Mouse (Mus musculus): ENCODE data around the gene Nkiras1. TPM values are rescaled to one million over a fixed set of nuclear protein-coding genes. Genes with fewer than 3 reads are reported as not detected.
A peak's percentile ranks its signal among the peaks of the same experiment; 100 is the strongest.
"Not testable (repeated sequence)": the region's sequence is repeated elsewhere in the genome, so short reads cannot be mapped to it uniquely, and the experiment has no call there.

Nkiras1 gene
- total RNA-seq, 2 experiments from 2014 or later, result 34.6 to 36.3 TPM

DNA sequence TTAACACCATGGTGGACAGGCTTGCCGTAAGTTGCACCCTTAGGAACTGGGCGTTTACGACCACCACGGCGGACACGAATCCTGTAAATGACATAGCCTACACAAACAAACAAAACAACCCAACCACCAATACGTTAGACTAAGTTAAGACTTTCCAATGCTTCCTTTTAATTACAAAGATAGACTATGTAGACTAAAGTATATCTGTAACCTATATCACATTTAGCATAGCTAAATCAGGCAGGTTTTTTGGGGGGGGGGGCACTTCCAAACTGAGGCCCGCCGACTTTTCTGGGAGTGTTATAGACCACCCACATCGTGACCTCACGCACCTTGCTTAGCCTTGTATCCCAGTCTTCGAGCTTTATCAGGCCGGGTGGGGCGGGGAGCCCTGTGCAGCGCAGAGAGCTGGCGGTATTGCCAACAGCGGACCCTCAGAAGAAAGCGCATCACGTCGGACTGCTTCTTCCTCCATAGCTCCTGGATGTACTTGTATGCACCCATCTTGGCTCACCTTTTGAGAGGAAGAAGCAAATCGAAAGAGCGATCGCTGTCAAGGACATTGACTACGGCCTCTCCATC is 898 bp upstream of the Nkiras1 start:
- intact Hi-C loops (cut with DNase I), result loop anchor here (2.0 to 10.0 kb wide), 3 partner anchors 31 to 615 kb away; partner anchors contain the start of gene Nr1d2
- DNase-seq, result not testable (repeated sequence)

DNA sequence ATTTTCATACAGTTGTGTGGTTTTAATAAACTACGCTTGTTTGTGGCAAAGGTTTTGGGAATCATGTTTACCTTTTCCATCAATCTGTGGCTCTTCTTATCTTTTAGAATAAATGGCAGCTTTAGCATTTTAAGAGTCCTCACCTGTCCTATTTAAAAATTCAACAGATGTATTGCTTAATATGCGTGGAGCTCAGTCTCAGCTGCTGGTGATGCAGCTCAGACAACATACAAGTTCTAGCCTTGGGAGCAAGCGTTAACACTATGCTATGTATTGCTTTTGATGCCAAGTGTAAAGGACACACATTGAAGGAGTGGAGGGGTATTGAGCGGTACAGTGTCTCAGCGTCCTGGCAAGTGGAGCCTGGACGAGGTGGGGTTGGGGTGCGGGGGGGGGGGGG is 730 bp downstream of the Nkiras1 start:
- intact Hi-C loops (cut with DNase I), result loop anchor here (2.0 to 10.0 kb wide), 3 partner anchors 33 to 617 kb away; partner anchors contain the start of gene Nr1d2

DNA sequence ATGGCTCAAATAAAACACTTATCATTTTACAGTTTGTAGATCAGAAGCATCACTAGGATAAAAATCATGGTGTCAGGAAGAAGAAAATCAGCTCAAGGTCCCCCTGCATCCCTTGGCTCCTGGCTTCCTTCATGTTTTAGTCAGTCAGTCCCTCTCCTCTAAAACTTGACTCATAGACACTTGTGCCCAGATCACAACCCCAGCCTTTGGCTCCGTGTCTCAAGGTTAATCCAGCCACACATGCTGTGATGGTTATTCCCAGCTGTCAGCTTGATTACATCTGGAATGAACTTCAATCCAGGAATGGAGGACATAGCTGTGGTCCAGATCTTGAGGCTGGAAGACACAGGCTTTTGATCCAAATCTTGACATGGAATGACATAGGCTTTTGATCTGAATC is 3.6 kb downstream of the Nkiras1 start:
- DNase-seq, result no peak
- intact Hi-C loops (cut with DNase I), result loop anchor here (5.0 to 10.0 kb wide), 2 partner anchors 63 to 620 kb away; no protein-coding TSS in a partner anchor

More for the DNA sequence above, 730 bp downstream of the Nkiras1 start:
- no peak for DNase-seq

GRCm38 (mm10) chr14:18280375-18280774 is 9.4 kb downstream of the Nkiras1 start:
- intact Hi-C loops (cut with DNase I), result loop anchor here (5.0 kb wide), 2 partner anchors 68 to 113 kb away; no protein-coding TSS in a partner anchor
- no peak for DNase-seq

- intact Hi-C loops (cut with DNase I), result loop anchor here (5.0 kb wide), 2 partner anchors 72 to 117 kb away; no protein-coding TSS in a partner anchor
Observed at GRCm38 (mm10) chr14:18284581-18284980, 13.6 kb downstream of the Nkiras1 start.

DNA sequence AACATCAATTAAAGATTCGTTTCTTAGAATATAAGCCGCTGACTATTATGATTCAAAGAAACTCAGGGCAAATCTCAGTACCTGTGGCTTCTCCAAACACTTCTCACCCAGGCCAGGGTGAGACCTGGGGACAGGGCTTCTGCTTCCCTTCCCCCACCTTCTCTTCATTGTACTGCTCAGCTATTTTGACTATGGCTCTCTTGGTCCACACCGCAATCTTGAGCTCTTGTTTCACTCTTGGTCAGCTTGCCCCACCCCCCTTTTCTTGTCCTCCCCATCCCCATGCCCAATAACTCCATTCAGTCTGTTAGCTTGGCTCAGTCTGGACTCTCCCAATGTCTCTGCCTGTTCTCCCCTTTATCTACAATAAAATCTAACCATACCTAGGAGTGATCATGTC is 14.5 kb downstream of the Nkiras1 start:
- intact Hi-C loops (cut with DNase I), result no loop called here
- DNase-seq, result no peak

More at GRCm38 (mm10) chr14:18284581-18284980, 13.6 kb downstream of the Nkiras1 start:
- DNase-seq, result peak in 1 of 2 experiments; percentile 33

GRCm38 (mm10) chr14:18286441-18286840 is 15.5 kb downstream of the Nkiras1 start:
- intact Hi-C loops (cut with DNase I), result no loop called here

DNA sequence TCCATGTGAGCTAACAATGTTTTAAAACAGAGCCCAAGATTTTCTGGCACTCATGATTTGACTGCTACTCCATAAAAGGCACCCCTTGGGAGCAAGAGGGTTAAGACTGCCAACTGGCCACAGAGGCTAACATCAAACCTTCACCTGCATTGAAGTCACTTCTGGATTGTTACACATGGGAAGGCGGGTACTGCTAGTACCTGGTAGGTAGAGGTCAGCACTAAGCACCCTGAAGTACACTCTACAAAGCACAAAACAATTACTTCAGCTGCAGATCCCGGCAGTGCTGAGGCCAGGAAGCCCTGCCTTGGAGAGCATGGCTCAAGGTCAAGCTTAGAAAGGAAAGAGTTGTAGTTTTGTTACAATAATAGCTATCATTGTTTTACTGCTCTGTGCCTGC is 16.5 kb downstream of the Nkiras1 start:
- intact Hi-C loops (cut with DNase I), result no loop called here
- no peak for DNase-seq

More at GRCm38 (mm10) chr14:18286441-18286840, 15.5 kb downstream of the Nkiras1 start:
- DNase-seq, result no peak

DNA sequence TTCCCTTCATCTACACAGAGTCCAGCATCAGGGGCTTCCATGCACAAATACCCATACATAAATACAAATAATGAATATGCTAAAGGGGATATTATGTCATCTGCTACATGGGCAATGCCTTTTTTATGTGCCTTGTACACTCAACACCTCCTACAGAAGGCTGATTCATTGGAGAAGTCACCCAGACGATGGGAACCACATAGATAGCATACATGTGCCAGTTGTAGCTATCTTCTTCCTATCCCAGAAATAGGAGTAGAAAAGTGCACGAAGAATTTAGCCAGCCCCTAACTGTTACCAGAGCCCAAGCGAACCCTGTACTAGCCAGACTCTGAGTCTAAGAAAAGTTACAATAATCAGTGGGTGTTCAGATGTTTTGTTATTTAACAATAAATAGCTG is 21.2 kb downstream of the Nkiras1 start:
- intact Hi-C loops (cut with DNase I), result no loop called here
- no peak for DNase-seq

- intact Hi-C loops (cut with DNase I), result no loop called here
- no peak for DNase-seq
Observed at GRCm38 (mm10) chr14:18292578-18292977, 21.6 kb downstream of the Nkiras1 start.

DNA sequence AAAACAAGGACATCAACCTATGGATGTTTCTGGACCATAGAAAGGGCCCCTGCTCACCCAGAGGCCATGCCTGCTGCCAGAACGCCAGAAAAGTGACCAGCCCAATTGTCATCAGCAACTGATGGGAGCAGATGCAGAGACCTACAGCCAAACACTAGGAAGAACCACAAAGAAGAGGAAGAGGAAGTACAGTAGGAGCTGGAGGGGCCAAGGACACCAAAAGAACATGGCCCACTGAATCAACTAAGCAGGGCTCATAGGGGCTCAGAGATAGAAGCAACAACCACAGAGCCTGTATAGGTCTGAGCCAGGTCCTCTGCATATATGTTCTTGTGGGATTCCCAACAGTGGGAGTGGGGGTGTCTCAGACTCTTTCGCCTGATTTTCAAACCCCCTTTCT is 26.5 kb downstream of the Nkiras1 start:
- DNase-seq, result no peak
- intact Hi-C loops (cut with DNase I), result no loop called here

GRCm38 (mm10) chr14:18298874-18299273 is 27.9 kb downstream of the Nkiras1 start:
- intact Hi-C loops (cut with DNase I), result no loop called here
- DNase-seq, result no peak

DNA sequence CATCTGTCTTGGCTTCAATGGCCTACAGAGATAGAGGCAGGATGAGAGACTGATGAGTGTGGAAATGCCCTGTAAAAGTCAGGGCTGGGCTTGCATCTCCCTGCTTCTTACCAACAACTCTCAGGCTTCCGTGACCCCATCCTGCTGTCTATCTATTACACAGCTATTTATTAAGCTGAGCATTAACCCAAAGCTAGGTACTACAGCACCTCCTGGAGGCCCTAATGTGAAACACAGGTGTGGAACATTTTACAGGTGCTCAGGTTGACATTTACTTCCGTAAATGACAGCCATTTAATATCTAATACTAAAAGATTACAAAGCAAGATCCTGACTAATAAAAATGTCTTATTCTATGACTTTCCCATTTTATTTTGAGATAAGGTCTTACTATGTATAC is 29.7 kb downstream of the Nkiras1 start:
- intact Hi-C loops (cut with DNase I), result no loop called here
- DNase-seq, result no peak

DNA sequence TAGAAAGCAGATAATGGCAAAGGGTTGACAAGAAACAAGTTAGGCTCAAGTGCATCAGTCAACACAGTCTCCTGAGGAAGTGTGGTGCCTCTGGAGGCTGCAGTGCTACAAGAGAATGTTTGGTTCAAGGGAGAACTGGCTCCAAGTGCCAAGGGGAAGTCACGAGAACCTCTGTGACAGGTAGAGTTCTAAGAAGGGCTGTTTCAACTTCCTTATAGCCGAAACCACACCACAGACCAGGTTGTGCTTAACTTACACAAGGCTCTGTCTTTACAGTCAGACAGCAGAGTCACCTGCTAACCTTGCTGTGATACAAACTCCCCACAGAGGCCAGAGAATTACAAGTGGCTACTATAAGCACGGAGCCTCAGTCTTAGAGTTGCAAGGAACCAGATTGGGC is 30.7 kb downstream of the Nkiras1 start:
- no peak for DNase-seq
- intact Hi-C loops (cut with DNase I), result no loop called here

- DNase-seq, result no peak
- intact Hi-C loops (cut with DNase I), result no loop called here
Observed at GRCm38 (mm10) chr14:18302750-18303149, 31.8 kb downstream of the Nkiras1 start.

DNA sequence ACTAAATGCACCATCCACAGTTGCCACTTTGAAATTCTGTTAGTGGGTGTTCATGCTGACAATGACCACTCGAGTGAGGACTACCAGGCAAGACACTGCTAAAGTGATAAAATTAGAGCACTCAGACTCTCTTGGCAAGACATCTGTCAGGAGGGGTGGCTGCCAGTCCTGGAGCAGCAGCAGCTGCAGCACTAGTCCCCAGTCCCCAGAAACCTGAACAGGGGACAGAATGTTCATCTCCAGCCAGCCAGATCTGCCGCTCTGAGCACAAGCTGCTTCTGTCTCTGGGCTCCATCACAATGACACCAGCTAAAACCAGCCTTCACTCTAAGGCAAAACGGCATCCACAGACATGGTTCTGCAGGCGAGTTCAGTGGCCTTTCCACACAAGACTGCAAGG is 32.3 kb downstream of the Nkiras1 start:
- peak; percentile 53 to 59 for DNase-seq
- intact Hi-C loops (cut with DNase I), result no loop called here

DNA sequence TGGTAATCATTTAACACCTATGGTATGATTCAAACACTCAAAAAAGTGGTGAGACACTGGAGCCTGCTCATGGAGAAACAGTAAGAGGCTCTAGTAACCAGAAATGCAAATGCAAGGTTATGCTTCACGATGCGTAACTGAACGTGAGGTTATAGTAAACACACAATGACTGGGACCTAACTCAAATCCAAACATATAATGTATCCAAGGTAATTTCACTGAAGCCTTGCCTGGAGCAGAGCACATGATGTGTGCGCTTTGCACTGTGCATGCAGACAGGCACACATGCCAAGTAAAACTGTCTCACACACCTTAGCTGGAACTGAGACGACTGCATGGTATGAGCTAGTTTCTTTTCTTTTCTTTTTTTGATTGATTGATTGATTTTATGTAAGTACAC is 33.2 kb downstream of the Nkiras1 start:
- no peak for DNase-seq
- intact Hi-C loops (cut with DNase I), result no loop called here

GRCm38 (mm10) chr14:18317457-18318411 is 46.8 kb downstream of the Nkiras1 start:
- intact Hi-C loops (cut with DNase I), result no loop called here
- DNase-seq, result no peak

- peak; percentile 36 to 53 for DNase-seq
- intact Hi-C loops (cut with DNase I), result no loop called here
Observed at GRCm38 (mm10) chr14:18326968-18327672, 56.2 kb downstream of the Nkiras1 start.

- DNase-seq, result peak; percentile 45 to 49
Observed at GRCm38 (mm10) chr14:18330789-18331692, 60.1 kb downstream of the Nkiras1 start.

More at GRCm38 (mm10) chr14:18330789-18331692, 60.1 kb downstream of the Nkiras1 start:
- intact Hi-C loops (cut with DNase I), result no loop called here
